Mouse (Mus musculus) liver, embryonic 14.5 days (tissue): ENCODE data around the gene Gm16503.
"Not testable (repeated sequence)": the region's sequence is repeated elsewhere in the genome, so short reads cannot be mapped to it uniquely, and the experiment has no call there.

Experiments used
- CTCF ChIP-seq: IDR thresholded peaks from 2 replicates; pipeline ENCODE4 v1.5.1; 2016; ENCODE audit warnings: antibody characterized with exemption, low read depth, control low read depth
- EP300 ChIP-seq: IDR thresholded peaks from 2 replicates; pipeline ENCODE4 v1.6.1; 2016; ENCODE audit warnings: antibody characterized with exemption, low read depth

DNA sequence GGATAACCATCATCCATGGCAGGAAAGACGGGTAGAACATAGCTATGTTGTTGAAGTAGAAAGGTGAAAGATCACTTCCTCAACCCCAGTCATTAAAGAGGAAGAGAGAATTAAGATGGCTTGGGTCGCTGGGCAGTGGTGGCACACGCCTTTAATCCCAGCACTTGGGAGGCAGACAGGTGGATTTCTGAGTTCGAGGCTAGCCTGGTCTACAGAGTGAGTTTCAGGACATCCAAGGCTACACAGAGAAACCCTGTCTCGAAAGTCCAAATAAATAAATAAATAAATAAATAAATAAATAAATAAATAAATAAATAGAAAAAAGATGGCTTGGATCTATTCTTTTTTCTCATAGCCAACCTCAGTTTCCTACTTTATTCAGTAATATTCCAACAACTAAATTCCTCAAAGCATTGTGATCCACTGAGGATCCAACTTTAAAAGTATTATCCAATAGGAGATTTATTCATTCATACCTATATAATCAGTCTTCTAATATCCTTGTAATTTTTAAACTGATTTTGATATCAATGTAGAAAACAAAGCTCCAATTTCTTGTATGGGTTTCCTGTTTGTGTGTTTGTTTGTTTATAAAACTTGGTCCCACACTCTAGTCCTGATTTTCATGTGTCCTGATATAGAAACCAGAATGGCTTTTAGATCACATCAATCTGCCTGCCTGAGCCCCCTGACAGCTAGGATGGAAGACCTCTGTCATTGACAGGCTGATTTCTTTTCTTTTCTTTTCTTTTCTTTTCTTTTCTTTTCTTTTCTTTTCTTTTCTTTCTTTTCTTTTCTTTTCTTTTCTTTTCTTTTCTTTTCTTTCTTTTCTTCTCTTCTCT, 41.0 kb upstream of the Gm16503 start:
- not testable (repeated sequence) for TF ChIP-seq CTCF, EP300
